11 mouse cellular contexts compared by ENCODE assay signal in genomic region chr14:24213336-24213735, GRCm38 (mm10). TPM values are rescaled to one million over a fixed set of nuclear protein-coding genes. Genes with fewer than 3 reads are reported as not detected.
DNase-seq lines count a peak whose midpoint lies in the region; ATAC-seq and TF ChIP-seq lines count a peak whose summit lies in the region.
"Had no signal": no experiment of that assay in that cellular context is flagged by ENCODE, and none has a peak within 500 bp of the region (broad histone marks: within the 10 kb centered on the region; RNA-seq: fewer than 3 reads in every experiment).

No protein-coding gene starts in this region.

- no peak for TF ChIP-seq EP300 in stomach, postnatal 0 days (optimal IDR thresholded peaks at IDR 0.05)

- ATAC-seq in forebrain, embryonic 16.5 days = no peak
- ATAC-seq in forebrain, embryonic 12.5 days (ENCODE audit: low FRiP score) = no peak
- ATAC-seq in stomach, embryonic 16.5 days (ENCODE audit: insufficient read depth, low FRiP score) = no peak
- no peak for ATAC-seq in stomach, postnatal 0 days (ENCODE audit: low FRiP score, low TSS enrichment)
- no peak for ATAC-seq in heart, embryonic 15.5 days (replicated peaks; ENCODE audit: insufficient number of reproducible peaks, insufficient read depth, low FRiP score, low read depth)
- ATAC-seq: lung, postnatal 0 days had no signal

- H3K9me3 ChIP-seq in forebrain, embryonic 16.5 days (ENCODE audit: control insufficient read depth, low read length) = no peaks in the 10 kb centered on the region
- H3K9me3 ChIP-seq in forebrain, embryonic 12.5 days = no peaks in the 10 kb centered on the region
- no peaks in the 10 kb centered on the region for H3K9me3 ChIP-seq in stomach, embryonic 16.5 days (replicated peaks; ENCODE audit: control insufficient read depth, low read length)
- H3K9me3 ChIP-seq in stomach, postnatal 0 days (ENCODE audit: control insufficient read depth, low read length) = no peaks in the 10 kb centered on the region
- no peaks in the 10 kb centered on the region for H3K9me3 ChIP-seq in heart, embryonic 15.5 days (replicated peaks)
- H3K9me3 ChIP-seq: stomach, embryonic 15.5 days had no signal

- TF ChIP-seq POLR2A in thymus, adult 2 months (IDR thresholded peaks at IDR 0.05; ENCODE audit: control insufficient read depth, extremely low read depth, insufficient read depth, low read length, poor library complexity) = no peak

- H3K27me3 ChIP-seq in forebrain, embryonic 16.5 days (replicated peaks; ENCODE audit: control insufficient read depth, insufficient read depth, low read length) = no peaks in the 10 kb centered on the region
- no peaks in the 10 kb centered on the region for H3K27me3 ChIP-seq in forebrain, embryonic 12.5 days
- no peaks in the 10 kb centered on the region for H3K27me3 ChIP-seq in stomach, embryonic 16.5 days (ENCODE audit: control insufficient read depth, insufficient read depth, low read length)
- no peaks in the 10 kb centered on the region for H3K27me3 ChIP-seq in stomach, postnatal 0 days (ENCODE audit: control insufficient read depth, insufficient read depth, low read length)
- H3K27me3 ChIP-seq in heart, embryonic 15.5 days = no peaks in the 10 kb centered on the region
- H3K27me3 ChIP-seq in thymus, adult 2 months (ENCODE audit: control insufficient read depth, insufficient read depth, low read length) = no peaks in the 10 kb centered on the region
- H3K27me3 ChIP-seq: stomach, embryonic 15.5 days had no signal

- H3K36me3 ChIP-seq in forebrain, embryonic 16.5 days (ENCODE audit: control insufficient read depth, insufficient read depth) = no peaks in the 10 kb centered on the region
- H3K36me3 ChIP-seq in forebrain, embryonic 12.5 days (replicated peaks) = no peaks in the 10 kb centered on the region
- no peaks in the 10 kb centered on the region for H3K36me3 ChIP-seq in stomach, embryonic 16.5 days (ENCODE audit: control insufficient read depth, insufficient read depth, low read length)
- no peaks in the 10 kb centered on the region for H3K36me3 ChIP-seq in stomach, postnatal 0 days (ENCODE audit: control insufficient read depth, insufficient read depth, low read length)
- no peaks in the 10 kb centered on the region for H3K36me3 ChIP-seq in heart, embryonic 15.5 days
- H3K36me3 ChIP-seq in thymus, adult 2 months (ENCODE audit: control insufficient read depth, insufficient read depth, low read length) = no peaks in the 10 kb centered on the region
- H3K36me3 ChIP-seq: stomach, embryonic 15.5 days had no signal

- H3K27ac ChIP-seq in forebrain, embryonic 16.5 days (ENCODE audit: low read length) = 0 out of 2 replicates have a peak overlapping the region, but pooled peaks have one; percentile 26
- H3K27ac ChIP-seq in forebrain, embryonic 12.5 days = no peak overlapping the region
- H3K27ac ChIP-seq in stomach, embryonic 16.5 days (ENCODE audit: low read length) = peak overlapping the region; percentile 16; the same call in 1 of the 2 replicates
- no peak overlapping the region for H3K27ac ChIP-seq in stomach, postnatal 0 days (replicated peaks)
- H3K27ac ChIP-seq in heart, embryonic 15.5 days = peak overlapping the region; percentile 32; the same call in 1 of the 2 replicates
- no peak overlapping the region for H3K27ac ChIP-seq in thymus, adult 2 months (ENCODE audit: control insufficient read depth, insufficient read depth, low read length)
- H3K27ac ChIP-seq: stomach, embryonic 15.5 days had no signal

- no peak overlapping the region for H3K9ac ChIP-seq in forebrain, embryonic 16.5 days (replicated peaks; ENCODE audit: low read depth, low read length)
- no peak overlapping the region for H3K9ac ChIP-seq in forebrain, embryonic 12.5 days
- H3K9ac ChIP-seq in stomach, embryonic 16.5 days (ENCODE audit: low read length) = no peak overlapping the region
- H3K9ac ChIP-seq in stomach, postnatal 0 days (ENCODE audit: low read length) = no peak overlapping the region
- 0 out of 2 replicates have a peak overlapping the region, but pooled peaks have one; percentile 8 for H3K9ac ChIP-seq in heart, embryonic 15.5 days
- H3K9ac ChIP-seq: stomach, embryonic 15.5 days had no signal

- H3K4me1 ChIP-seq in forebrain, embryonic 16.5 days (replicated peaks; ENCODE audit: control insufficient read depth, insufficient read depth, low read length) = peaks cover 42% of the 10 kb centered on the region
- H3K4me1 ChIP-seq in forebrain, embryonic 12.5 days = peaks cover 62% of the 10 kb centered on the region
- H3K4me1 ChIP-seq in stomach, embryonic 16.5 days (ENCODE audit: control insufficient read depth, insufficient read depth, low read length) = peaks cover 47% of the 10 kb centered on the region
- peaks cover 7% of the 10 kb centered on the region; the same call in 1 of the 2 replicates for H3K4me1 ChIP-seq in stomach, postnatal 0 days (replicated peaks; ENCODE audit: control insufficient read depth, insufficient read depth)
- peaks cover 54% of the 10 kb centered on the region for H3K4me1 ChIP-seq in heart, embryonic 15.5 days (replicated peaks)
- H3K4me1 ChIP-seq in thymus, adult 2 months (replicated peaks; ENCODE audit: control insufficient read depth, insufficient read depth, low read length) = no peaks in the 10 kb centered on the region

- WGBS in forebrain, embryonic 16.5 days = 91% methylated on average over 2 of the region's 2 CpGs
- 87% methylated on average over 2 of the region's 2 CpGs for WGBS in forebrain, embryonic 12.5 days
- 62% methylated on average over 2 of the region's 2 CpGs for WGBS in stomach, embryonic 16.5 days
- WGBS in stomach, postnatal 0 days = 69% methylated on average over 2 of the region's 2 CpGs
- 54% methylated on average over 2 of the region's 2 CpGs for WGBS in heart, embryonic 15.5 days
- WGBS in thymus, adult 2 months = 6% methylated on average over 2 of the region's 2 CpGs

- DNase-seq in stomach, postnatal 0 days (ENCODE audit: low spot score) = no peak
- DNase-seq in right cerebral cortex, adult 18-20 months = no peak
- no peak for DNase-seq in ovary, adult 18-20 months (ENCODE audit: low spot score)
- no peak for DNase-seq in thymus, adult 2 months
- DNase-seq: layer of hippocampus, postnatal 36 days had no signal

- H3K4me3 ChIP-seq in forebrain, embryonic 16.5 days (replicated peaks; ENCODE audit: low read length) = no peak overlapping the region
- no peak overlapping the region for H3K4me3 ChIP-seq in forebrain, embryonic 12.5 days (replicated peaks)
- no peak overlapping the region for H3K4me3 ChIP-seq in stomach, embryonic 16.5 days (replicated peaks; ENCODE audit: low read length)
- H3K4me3 ChIP-seq in stomach, postnatal 0 days (ENCODE audit: low read depth, low read length) = no peak overlapping the region
- H3K4me3 ChIP-seq in heart, embryonic 15.5 days = no peak overlapping the region
- no peak overlapping the region for H3K4me3 ChIP-seq in thymus, adult 2 months (ENCODE audit: control insufficient read depth, insufficient read depth, low read length)
- H3K4me3 ChIP-seq: stomach, embryonic 15.5 days had no signal

- TF ChIP-seq CTCF in stomach, postnatal 0 days (IDR thresholded peaks at IDR 0.05; ENCODE audit: low read depth) = no peak
- TF ChIP-seq CTCF in thymus, adult 2 months (IDR thresholded peaks at IDR 0.05; ENCODE audit: borderline replicate concordance, control insufficient read depth, extremely low read depth, insufficient read depth, low read length, poor library complexity) = no peak

- no peak overlapping the region for H3K4me2 ChIP-seq in forebrain, embryonic 16.5 days (ENCODE audit: low read length)
- H3K4me2 ChIP-seq in forebrain, embryonic 12.5 days = no peak overlapping the region
- H3K4me2 ChIP-seq in stomach, embryonic 16.5 days (ENCODE audit: low read depth, low read length) = no peak overlapping the region
- no peak overlapping the region for H3K4me2 ChIP-seq in stomach, postnatal 0 days (replicated peaks; ENCODE audit: low read depth)
- no peak overlapping the region for H3K4me2 ChIP-seq in heart, embryonic 15.5 days
- H3K4me2 ChIP-seq: stomach, embryonic 15.5 days had no signal

RNA-seq across cellular contexts. Expression of gene Dlg5, which starts 32.4 kb away (rescaled TPM):
- polyA plus RNA-seq in forebrain, embryonic 16.5 days (2015; fragmentation: Nextera tagmentation; extraction: Ambion mirVana) = 17.1 and 21.2 TPM in 2 replicates
- 20.9 and 22.5 TPM in 2 replicates for polyA plus RNA-seq in forebrain, embryonic 12.5 days (2016; fragmentation: Nextera tagmentation; extraction: Ambion mirVana)
- polyA plus RNA-seq in stomach, embryonic 16.5 days (2015; fragmentation: Nextera tagmentation; extraction: Ambion mirVana) = 12.3 and 12.4 TPM in 2 replicates
- 3.8 and 5.0 TPM in 2 replicates for polyA plus RNA-seq in stomach, postnatal 0 days (2015; fragmentation: Nextera tagmentation; extraction: Ambion mirVana)
- 5.7 and 8.8 TPM in 2 replicates for polyA plus RNA-seq in heart, embryonic 15.5 days (2015; fragmentation: Nextera tagmentation; extraction: Ambion mirVana)
- 7.5 and 8.7 TPM in 2 replicates for polyA plus RNA-seq in thymus, adult 2 months (2012; rRNA removed)

Comparison
In these comparisons a context has a peak if more than half of its experiments do, and no peak if none do; other contexts are left out.
1. H3K27ac ChIP-seq: peak in forebrain, embryonic 16.5 days (single experiment), stomach, embryonic 16.5 days (single experiment) and heart, embryonic 15.5 days (single experiment); none in forebrain, embryonic 12.5 days (single experiment), stomach, postnatal 0 days (single experiment) and thymus, adult 2 months (single experiment).